Mouse (Mus musculus): Measurements from ENCODE around the gene Fam20c.

Fam20c gene

GRCm38 (mm10) chr5:138850462-138850844, 96.1 kb downstream of the Fam20c start:
- ChIA-PET POLR2A (interaction anchor here in 3 of 4 experiments (0.6 to 1.3 kb wide), 7 partner anchors 17 to 401 kb away, joined by 3 to 5 read pairs (median 3); partner anchors contain the start of genes Get4 (in 1 of the 3) and Pdgfa (in 1 of the 3)), CTCF (interaction anchor here in 3 of 4 experiments (0.5 to 5.7 kb wide), 6 partner anchors 60 to 236 kb away, joined by 3 to 40 read pairs (median 4); no protein-coding TSS in a partner anchor)

GRCm38 (mm10) chr5:138851296-138851780, 97.0 kb downstream of the Fam20c start:
- POLR2A ChIA-PET = interaction anchor here in 1 of 4 experiments (0.6 to 0.7 kb wide), 3 partner anchors 29 to 512 kb away, joined by 3 to 4 read pairs (median 3); no protein-coding TSS in a partner anchor
- CTCF ChIA-PET = interaction anchor here in 2 of 4 experiments (0.8 to 5.7 kb wide), 3 partner anchors 183 to 237 kb away, joined by 3 to 40 read pairs (median 6); no protein-coding TSS in a partner anchor

- ChIA-PET CTCF (interaction anchor here in 1 of 4 experiments (1.7 to 5.7 kb wide), 2 partner anchors 182 to 234 kb away, joined by 6 to 40 read pairs; no protein-coding TSS in a partner anchor), POLR2A (interaction anchor here in 1 of 4 experiments (0.6 kb wide), 1 partner anchor 29 kb away, joined by 4 read pairs; no protein-coding TSS in a partner anchor)
Measured at GRCm38 (mm10) chr5:138852151-138852550, 97.8 kb downstream of the Fam20c start.

GRCm38 (mm10) chr5:138853349-138853748, 99.0 kb downstream of the Fam20c start:
- POLR2A ChIA-PET = no interaction called here
- CTCF ChIA-PET = interaction anchor here in 2 of 4 experiments (0.5 to 2.6 kb wide), 3 partner anchors 154 to 275 kb away, joined by 3 to 8 read pairs (median 5); no protein-coding TSS in a partner anchor

GRCm38 (mm10) chr5:138857010-138857617, 102.8 kb downstream of the Fam20c start:
- CTCF ChIA-PET = interaction anchor here (0.5 to 4.2 kb wide), 44 partner anchors 8 to 477 kb away, joined by 3 to 48 read pairs (median 4); partner anchors contain the start of genes Pdgfa (in 1 of the 4) and Sun1 (in 1 of the 4)

GRCm38 (mm10) chr5:138857811-138858251, 103.5 kb downstream of the Fam20c start:
- ChIA-PET CTCF (interaction anchor here (0.5 to 4.2 kb wide), 40 partner anchors 8 to 1061 kb away, joined by 3 to 48 read pairs (median 4); partner anchors contain the start of gene Pdgfa (in 1 of the 4)), POLR2A (interaction anchor here in 3 of 4 experiments (0.6 to 2.1 kb wide), 7 partner anchors 118 to 227 kb away, joined by 3 to 6 read pairs (median 4); partner anchors contain the start of gene Pdgfa (in 1 of the 3))

More at GRCm38 (mm10) chr5:138857010-138857617, 102.8 kb downstream of the Fam20c start:
- POLR2A ChIA-PET = interaction anchor here in 3 of 4 experiments (0.5 to 2.1 kb wide), 6 partner anchors 118 to 593 kb away, joined by 3 to 6 read pairs (median 4); partner anchors contain the start of gene Pdgfa (in 1 of the 3)

Measured in embryonic stem cell, embryonic (primary cell).